Mouse (Mus musculus): ENCODE data around the gene Palmd. TPM values are rescaled to one million over a fixed set of nuclear protein-coding genes. Genes with fewer than 3 reads are reported as not detected.

Palmd gene
- polyA plus RNA-seq (2021; fragmentation: Nextera tagmentation), result 7.4 and 7.6 TPM in 2 replicates
- long read RNA-seq, experiment 1, transcript Palmd-201 (8 exons, 2,433 nt), result major isoform, 32 of 39 reads
- long read RNA-seq, experiment 1, partial matches to known transcripts, result 2 of 39 reads
- long read RNA-seq, experiment 1, other reads (novel, unspliced or antisense), result 3 of 39 reads
- long read RNA-seq, experiment 2, partial matches to known transcripts, result 7 of 11 reads
- long read RNA-seq, experiment 2, other reads (novel, unspliced or antisense), result 0 of 11 reads

GRCm38 (mm10) chr3:116968540-116968997 is at the start of gene Palmd:
Gene Palmd, minus strand, starts transcription at chr3:116968987.

GRCm38 (mm10) chr3:116967967-116968366 is 820 bp downstream of the Palmd start, which contains the start of gene 4930455H04Rik:
Gene 4930455H04Rik, plus strand, starts transcription at chr3:116968267.

Other genes starting within 250 kb of the Palmd start
- 5.8 and 7.5 TPM in 2 replicates for gene Agl, start 160.8 kb downstream of the Palmd start, polyA plus RNA-seq (2021; fragmentation: Nextera tagmentation)
- 0.88 and 1.2 TPM in 2 replicates for gene Frrs1, start 109.5 kb downstream of the Palmd start, polyA plus RNA-seq (2021; fragmentation: Nextera tagmentation)
- 0.20 TPM in 1 of 2 replicates, not detected in the other for gene 4930455H04Rik, start 720 bp downstream of the Palmd start, polyA plus RNA-seq (2021; fragmentation: Nextera tagmentation)